Mouse (Mus musculus): ENCODE data around the gene Rreb1.
A peak's percentile ranks its signal among the peaks of the same experiment; 100 is the strongest.

The Rreb1 gene

GRCm38 (mm10) chr13:37952981-37953380, 174.8 kb downstream of the Rreb1 start:
- no peak for DNase-seq

GRCm38 (mm10) chr13:37954318-37954717, 176.1 kb downstream of the Rreb1 start:
- no peak for DNase-seq

- DNase-seq: no peak
These were observed 180.5 kb downstream of the Rreb1 start for GRCm38 (mm10) chr13:37958498-37959238.

DNA sequence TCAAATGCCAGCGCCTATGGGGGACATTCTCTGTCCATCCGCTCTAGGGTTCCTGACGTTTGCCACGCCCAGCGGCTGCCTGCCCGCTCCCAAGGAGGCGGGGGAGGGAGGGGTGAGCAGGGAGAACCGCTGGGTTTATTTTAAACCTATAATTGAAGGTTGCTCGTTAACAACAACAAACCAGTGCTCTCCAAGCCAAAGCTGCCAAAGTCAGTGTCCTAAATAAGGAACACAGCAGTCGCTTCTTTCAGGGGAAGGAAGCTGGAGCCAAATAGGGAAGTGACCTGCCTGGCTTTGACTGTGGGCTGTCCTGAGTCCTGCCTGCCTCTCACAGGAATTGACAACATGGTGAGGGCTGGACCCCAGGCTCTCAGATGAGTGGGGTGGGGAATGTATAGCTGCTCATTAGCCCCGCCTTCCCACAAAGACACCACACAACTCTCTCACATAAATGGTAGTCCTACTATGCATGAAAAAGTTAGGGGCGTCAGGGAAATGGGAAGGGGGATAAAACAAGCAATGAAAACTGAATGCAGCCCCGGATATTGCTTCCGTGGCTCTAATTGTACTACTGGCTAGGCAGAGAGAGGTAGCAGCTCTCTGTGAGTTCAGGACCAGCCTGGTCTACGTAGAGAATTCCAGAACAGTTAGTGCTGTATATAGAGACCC, 181.2 kb downstream of the Rreb1 start:
- peak in 1 of 2 experiments; percentile 50 for DNase-seq

- DNase-seq: no peak
These were observed 181.7 kb downstream of the Rreb1 start for GRCm38 (mm10) chr13:37959936-37960335.

DNA sequence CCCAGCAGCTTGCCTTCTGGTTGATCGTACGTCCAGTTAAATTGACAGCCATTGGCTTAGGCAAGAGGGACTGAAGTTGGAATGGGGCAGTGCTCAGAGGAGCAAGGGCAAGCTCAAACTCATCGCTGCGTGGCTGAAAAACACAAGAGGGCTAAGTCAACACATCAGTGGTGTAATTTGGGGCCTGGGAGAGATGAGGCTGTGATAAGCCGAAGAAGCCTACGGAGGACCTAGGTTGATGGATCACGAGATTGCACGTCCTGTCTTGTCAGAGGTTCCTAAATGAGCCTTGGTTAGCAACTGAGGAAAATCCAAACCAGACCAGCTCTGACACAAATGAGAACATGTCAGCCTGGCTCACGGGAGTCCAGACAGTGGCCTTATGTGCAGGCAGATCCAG, 184.3 kb downstream of the Rreb1 start:
- DNase-seq: no peak

DNA sequence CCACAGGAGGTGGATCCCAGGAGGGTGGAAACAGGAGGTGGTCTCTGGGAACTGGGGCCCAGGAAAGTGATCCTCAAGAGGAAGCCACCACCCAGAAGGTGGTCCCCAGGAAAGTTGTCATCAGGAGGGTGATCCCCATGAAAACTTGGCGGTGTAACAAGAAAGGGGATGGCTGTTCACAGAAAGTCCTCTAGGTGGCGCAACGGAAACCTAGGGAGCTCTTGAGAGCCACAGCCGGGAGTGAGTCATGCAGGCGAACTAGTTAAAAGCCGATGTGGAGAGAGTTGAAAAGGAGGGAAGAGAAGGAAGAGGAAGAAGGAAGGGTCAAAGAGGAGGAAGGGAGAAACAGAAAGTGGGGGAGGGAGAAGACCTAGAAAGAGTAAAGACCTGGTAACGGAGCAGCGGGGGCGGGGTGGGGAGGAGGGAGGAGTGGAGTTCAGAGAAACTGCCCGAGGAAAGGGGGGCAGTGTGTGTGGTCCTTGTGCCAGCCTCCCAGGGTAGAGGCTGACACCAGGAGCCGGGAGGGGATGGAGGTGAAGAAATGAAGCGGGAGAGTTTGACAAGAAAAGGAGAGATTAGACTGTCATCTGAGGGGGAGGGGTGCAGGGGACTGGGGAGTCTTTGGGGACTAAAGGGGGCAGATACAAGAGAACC, 185.3 kb downstream of the Rreb1 start:
- peak; percentile 81 to 82 for DNase-seq

GRCm38 (mm10) chr13:37964128-37965087, 186.2 kb downstream of the Rreb1 start:
- no peak for DNase-seq

DNA sequence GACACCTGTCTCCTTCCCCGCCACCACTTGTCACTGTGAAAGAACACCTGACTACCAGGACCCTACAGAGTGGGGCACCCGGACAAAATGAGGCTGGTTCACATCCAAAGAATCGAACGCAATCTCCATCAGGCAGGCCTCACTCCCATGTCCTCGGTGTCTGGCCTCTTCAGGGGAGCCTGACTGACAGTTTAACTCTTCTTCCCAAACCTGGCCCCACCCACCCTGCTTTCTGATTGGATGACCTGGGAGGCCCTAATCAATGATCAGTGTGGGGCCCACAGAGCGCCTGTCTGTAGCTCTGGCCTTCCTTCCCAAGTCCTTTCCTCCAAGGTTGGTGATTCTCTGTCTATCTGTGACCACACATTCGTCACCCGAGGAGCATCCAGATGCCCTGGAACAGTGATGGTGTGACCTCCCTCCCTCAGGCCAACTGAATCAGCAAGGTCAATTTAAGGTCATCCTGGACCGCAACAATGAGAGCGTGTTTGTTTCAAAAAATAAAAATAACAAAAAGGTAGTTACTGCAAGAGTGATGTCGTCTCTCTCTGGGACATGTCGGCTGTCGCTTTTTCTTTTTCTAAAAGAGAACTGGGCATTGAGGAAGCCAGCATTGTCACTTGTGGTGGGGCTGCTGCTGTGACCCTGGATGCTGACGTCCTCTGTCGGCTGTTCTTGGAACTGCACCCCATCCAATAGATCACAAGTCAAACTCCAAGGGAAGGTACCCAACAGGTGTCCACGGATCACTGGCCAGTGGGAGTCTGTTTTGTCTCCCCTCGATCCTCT, 187.1 kb downstream of the Rreb1 start:
- DNase-seq: no peak

DNA sequence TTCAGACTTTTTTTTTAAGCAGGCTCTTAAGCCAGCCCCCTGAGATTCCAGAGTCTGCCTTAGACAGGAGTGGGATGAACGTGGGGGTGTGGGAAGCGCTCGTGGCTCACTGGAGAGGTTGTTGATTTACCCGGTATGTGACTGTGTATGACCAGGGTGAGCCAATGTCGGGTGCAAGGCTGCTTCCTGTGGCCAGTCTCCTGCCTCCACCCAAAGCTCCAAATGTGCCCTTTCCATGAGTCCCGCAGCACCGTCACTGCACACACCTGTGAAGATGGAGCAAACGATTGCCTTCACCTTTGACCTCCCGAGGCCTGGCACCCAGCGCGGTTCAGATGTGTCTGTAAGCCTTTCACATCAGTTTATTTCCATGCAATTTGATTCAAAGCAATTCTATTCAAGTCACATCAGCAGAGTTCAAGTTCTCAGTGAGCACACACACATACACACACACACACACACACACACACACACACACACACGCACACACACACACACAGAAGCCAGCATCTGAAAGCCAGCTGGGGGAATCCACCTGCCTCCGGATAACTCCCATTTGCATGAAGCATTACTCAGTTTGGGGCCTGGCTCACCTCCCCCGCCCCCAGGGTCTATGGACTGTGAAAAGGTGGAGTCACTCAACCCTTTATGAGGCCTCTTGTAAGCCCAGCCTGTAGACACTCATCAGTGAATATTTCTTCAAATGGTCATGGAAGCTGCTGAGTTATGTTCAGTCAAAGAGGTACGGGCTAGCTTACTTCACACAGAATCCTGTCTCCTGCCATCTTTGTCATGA, 188.3 kb downstream of the Rreb1 start:
- no peak for DNase-seq

DNA sequence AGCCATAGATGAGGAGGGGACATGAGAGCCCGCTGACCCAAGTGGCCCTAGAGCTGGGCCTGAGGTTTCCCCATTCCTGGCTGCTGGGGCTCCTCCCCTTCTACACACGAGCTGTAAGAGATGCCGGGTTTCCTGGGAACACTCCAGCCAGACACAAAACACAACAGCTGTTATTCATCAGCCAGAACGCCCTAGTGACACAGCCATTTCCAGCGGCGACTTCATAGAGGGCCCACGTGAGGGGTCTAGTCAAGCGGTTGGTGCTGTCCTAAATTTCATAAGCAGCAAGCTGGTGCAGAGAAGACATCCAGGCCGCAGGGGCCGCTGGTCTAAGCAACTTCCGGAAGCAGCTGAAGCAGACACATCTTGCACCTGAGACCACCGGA, 188.8 kb downstream of the Rreb1 start:
- peak; percentile 59 to 73 for DNase-seq

DNA sequence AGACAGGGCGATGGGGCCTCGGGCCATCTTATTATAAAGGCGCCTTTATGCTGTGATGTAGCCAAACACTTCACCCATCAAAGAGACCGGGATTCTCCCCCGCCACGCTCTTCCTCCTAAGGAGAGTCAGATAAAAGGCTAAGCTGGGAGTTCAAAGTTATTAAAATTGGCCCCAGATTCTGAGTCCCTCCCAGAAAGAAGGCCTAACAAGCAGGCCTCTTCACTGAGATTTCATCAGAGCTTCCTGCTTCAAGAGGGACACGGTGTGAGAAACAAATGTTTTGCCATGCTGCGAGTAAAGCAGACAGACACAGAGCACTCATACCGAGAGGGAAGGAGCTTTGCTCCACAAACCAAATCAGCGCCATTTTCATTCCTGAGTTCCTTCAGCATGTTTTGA, 189.4 kb downstream of the Rreb1 start:
- no peak for DNase-seq

GRCm38 (mm10) chr13:37969337-37969736, 191.1 kb downstream of the Rreb1 start:
- DNase-seq: peak; percentile 75 to 89

GRCm38 (mm10) chr13:37969988-37970387, 191.8 kb downstream of the Rreb1 start:
- DNase-seq: no peak

DNA sequence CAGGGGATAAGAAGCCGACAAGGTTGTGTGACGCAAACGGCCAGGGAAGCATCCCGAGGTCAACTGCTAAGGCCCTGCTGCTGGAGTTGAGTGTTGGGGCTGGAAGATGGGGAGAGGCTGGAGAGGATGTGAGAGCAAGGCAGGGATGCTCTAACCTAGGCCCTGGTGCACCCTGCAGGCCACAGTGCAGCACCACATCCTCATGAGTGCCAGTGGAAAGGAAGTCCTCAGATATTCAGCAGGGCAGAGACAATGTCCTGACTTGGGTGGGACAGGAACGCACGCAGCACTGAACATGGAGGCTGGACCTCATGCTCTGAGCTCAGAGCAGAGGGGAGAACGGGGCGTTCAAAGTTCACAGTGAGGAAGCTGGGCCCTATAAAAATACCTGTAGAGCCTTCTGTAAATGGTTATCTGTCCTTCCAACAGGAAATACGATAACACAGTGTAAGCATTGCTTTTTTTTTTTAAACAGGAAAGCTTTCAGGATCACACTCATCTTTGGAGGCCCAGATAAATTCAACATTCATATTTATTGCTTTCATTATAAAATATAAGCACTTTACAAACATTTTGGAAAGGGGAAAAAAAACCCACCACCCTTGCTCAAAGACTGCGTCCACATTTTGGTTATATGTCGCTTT, 192.8 kb downstream of the Rreb1 start:
- DNase-seq: no peak

- no peak for DNase-seq
These were observed 195.8 kb downstream of the Rreb1 start for GRCm38 (mm10) chr13:37974036-37974435.

GRCm38 (mm10) chr13:37974731-37975130, 196.5 kb downstream of the Rreb1 start:
- no peak for DNase-seq

DNA sequence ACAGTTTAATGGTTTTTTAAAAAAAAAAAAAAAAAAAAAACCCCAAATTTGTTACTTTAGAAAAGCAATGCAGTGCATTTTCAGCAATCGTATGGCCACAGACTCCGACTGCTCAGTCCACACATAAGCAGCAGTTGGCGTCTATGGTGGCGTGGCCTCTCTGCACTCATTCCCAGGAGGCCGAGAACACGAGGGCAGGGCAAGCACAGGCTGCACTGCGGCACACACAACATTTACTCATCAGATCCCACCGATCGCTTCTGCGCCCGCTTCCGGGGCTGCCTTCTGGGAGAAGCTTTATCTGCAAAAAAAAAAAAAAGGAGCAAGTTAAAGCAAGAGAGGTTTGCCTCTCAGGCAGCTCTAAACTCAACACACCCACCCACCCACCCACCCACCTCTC, 201.3 kb downstream of the Rreb1 start:
- no peak for DNase-seq

DNA sequence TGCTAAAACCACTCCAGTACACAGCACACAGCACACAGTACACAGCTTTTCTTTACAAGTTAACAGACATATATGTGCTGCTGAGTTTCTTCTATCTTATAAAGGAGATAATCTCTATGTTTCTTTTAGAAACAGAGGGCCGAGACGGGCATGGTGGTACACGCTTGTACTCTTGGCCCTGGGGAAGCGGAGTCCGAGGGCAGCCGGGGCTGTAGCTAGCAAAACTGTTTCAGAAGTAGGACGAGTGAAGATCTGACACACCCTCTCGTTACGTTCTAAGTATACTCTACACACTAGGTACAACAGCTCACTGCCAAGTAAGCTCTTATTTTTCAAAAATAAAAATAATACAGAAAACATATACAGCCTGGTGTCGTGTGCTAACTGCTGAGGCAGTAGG, 202.1 kb downstream of the Rreb1 start:
- no peak for DNase-seq

DNA sequence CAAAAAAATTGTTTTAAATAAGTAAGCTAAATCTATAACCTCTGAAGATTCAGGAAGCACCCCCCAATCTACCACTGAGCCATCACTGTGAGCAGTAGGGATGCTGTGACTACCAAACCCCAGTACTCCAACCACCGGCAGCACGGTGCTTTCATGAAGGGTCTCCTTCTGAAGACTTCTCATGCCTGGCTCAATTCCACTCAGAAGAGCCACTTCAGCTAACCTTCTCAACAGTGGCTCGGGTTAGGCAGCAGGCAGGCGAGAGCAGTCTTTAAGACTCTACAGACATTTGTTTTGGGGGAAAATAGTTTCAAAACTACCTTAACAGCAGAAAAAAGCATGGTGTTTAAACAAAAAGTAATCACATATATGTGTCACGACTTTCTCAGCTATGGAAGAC, 202.9 kb downstream of the Rreb1 start:
- no peak for DNase-seq

DNA sequence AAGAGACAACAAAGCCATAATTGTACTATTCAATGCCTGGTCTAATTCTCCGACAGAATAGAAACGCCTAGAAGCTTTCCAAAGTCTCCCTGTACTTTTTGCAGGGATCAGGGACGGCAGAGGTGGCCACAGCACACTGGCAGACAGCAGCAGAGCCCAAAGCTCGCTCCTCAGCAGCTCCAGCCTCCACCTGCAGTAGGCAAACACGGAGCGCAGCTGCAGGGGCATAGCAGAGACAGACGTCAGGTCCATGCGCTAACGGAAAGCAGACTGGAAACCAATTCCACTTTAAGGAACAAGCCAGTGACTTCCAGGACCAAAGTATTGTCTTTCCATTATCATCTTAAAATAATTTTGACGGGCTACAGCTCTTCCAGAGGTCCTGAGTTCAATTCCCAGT, 208.0 kb downstream of the Rreb1 start:
- DNase-seq: no peak
